ENCODE assay signal across 9 mouse cellular contexts in genomic region chr4:129884041-129884930, GRCm38 (mm10). TPM values are rescaled to one million over a fixed set of nuclear protein-coding genes. Genes with fewer than 3 reads are reported as not detected.
A peak's percentile ranks its signal among the peaks of the same experiment; 100 is the strongest.
DNase-seq lines count a peak whose midpoint lies in the region; ATAC-seq and TF ChIP-seq lines count a peak whose summit lies in the region.
"Had no signal": no experiment of that assay in that cellular context is flagged by ENCODE, and none has a peak within 500 bp of the region (broad histone marks: within the 10 kb centered on the region; RNA-seq: fewer than 3 reads in every experiment).

No protein-coding gene starts in this region.

- H3K27ac ChIP-seq in bone marrow, adult 2 months (ENCODE audit: control insufficient read depth, insufficient read depth, low read depth, low read length, poor library complexity), result peak overlapping the region; percentile 85
- H3K27ac ChIP-seq in hindbrain, embryonic 14.5 days, result peak overlapping the region; percentile 64; the same call in 1 of the 2 replicates

- H3K27me3 ChIP-seq in hindbrain, embryonic 14.5 days (ENCODE audit: control insufficient read depth, insufficient read depth, low read length), result no peaks in the 10 kb centered on the region
- no peaks in the 10 kb centered on the region for H3K27me3 ChIP-seq in megakaryocyte, embryonic 14.5 days (replicated peaks)

- no peaks in the 10 kb centered on the region for H3K36me3 ChIP-seq in hindbrain, embryonic 14.5 days (replicated peaks; ENCODE audit: control insufficient read depth, insufficient read depth)
- H3K36me3 ChIP-seq in megakaryocyte, embryonic 14.5 days (replicated peaks; ENCODE audit: low read length), result no peaks in the 10 kb centered on the region

- H3K4me3 ChIP-seq in bone marrow, adult 2 months (replicated peaks; ENCODE audit: control insufficient read depth, low read depth, low read length), result peak overlapping the region; percentile 29
- H3K4me3 ChIP-seq in hindbrain, embryonic 14.5 days (replicated peaks; ENCODE audit: low read length), result no peak overlapping the region
- peak overlapping the region; percentile 57 for H3K4me3 ChIP-seq in megakaryocyte, embryonic 14.5 days (replicated peaks)

- H3K4me1 ChIP-seq in bone marrow, adult 2 months (ENCODE audit: control insufficient read depth, insufficient read depth, low read length), result peaks cover 9% of the 10 kb centered on the region
- H3K4me1 ChIP-seq in hindbrain, embryonic 14.5 days (replicated peaks; ENCODE audit: control insufficient read depth, insufficient read depth, low read length), result peaks cover 12% of the 10 kb centered on the region; the same call in 1 of the 2 replicates
- H3K4me1 ChIP-seq in megakaryocyte, embryonic 14.5 days, result peaks cover 33% of the 10 kb centered on the region

- DNase-seq in layer of hippocampus, adult 11-12 months (ENCODE audit: low spot score), result peak; percentile 36
- DNase-seq in layer of hippocampus, adult 9-10 months (ENCODE audit: low spot score), result no peak
- peak; percentile 49 for DNase-seq in hindbrain, embryonic 14.5 days (ENCODE audit: low spot score)
- DNase-seq in telencephalon, adult 2 months (ENCODE audit: low read depth, low spot score), result peak; percentile 51
- no peak for DNase-seq in yolk sac, embryonic 10.5 days (ENCODE audit: low spot score)
- no peak for DNase-seq in gastrocnemius, postnatal 10 days

- no peaks in the 10 kb centered on the region for H3K9me3 ChIP-seq in hindbrain, embryonic 14.5 days (ENCODE audit: control insufficient read depth, low read length)
- H3K9me3 ChIP-seq in megakaryocyte, embryonic 14.5 days, result no peaks in the 10 kb centered on the region

- H3K9ac ChIP-seq in hindbrain, embryonic 14.5 days, result no peak overlapping the region

- WGBS in bone marrow, adult 2 months, result 30% methylated on average over 12 of the region's 12 CpGs
- 53% methylated on average over 12 of the region's 12 CpGs for WGBS in hindbrain, embryonic 14.5 days

- TF ChIP-seq POLR2A in bone marrow, adult 2 months (IDR thresholded peaks at IDR 0.05; ENCODE audit: borderline replicate concordance, control insufficient read depth, low read depth, low read length), result peak; percentile 58; the same call in 1 of the 2 replicates

- TF ChIP-seq CTCF in bone marrow, adult 2 months (IDR thresholded peaks at IDR 0.05; ENCODE audit: control insufficient read depth, insufficient read depth, low read length), result peak; percentile 5; the same call in 1 of the 2 replicates

- ATAC-seq in hindbrain, embryonic 14.5 days (ENCODE audit: low FRiP score), result no peak

- peak overlapping the region; percentile 12; the same call in 1 of the 2 replicates for H3K4me2 ChIP-seq in hindbrain, embryonic 14.5 days (replicated peaks)

RNA-seq across cellular contexts. Expression of gene Spocd1, which starts 44.8 kb away (rescaled TPM):
- not detected in 2 replicates for polyA plus RNA-seq in bone marrow, adult 2 months (2011; ENCODE audit: insufficient read depth, insufficient read length, low replicate concordance, missing spikeins)
- not detected in 2 replicates for polyA plus RNA-seq in hindbrain, embryonic 14.5 days (2014; fragmentation: Nextera tagmentation; extraction: Ambion mirVana)
- polyA plus RNA-seq in megakaryocyte, embryonic 14.5 days (2012; ENCODE audit: insufficient read depth, low replicate concordance), result 0.43 TPM in 1 of 2 replicates, not detected in the other
- not detected for total RNA-seq in gastrocnemius, postnatal 10 days (2021)
- total RNA-seq: heart, adult 18-20 months had no signal

Comparison
In these comparisons a context has a peak if more than half of its experiments do, and no peak if none do; other contexts are left out.
1. DNase-seq: peak in layer of hippocampus, adult 11-12 months (single experiment), hindbrain, embryonic 14.5 days (single experiment) and telencephalon, adult 2 months (single experiment); none in layer of hippocampus, adult 9-10 months (single experiment), yolk sac, embryonic 10.5 days (single experiment) and gastrocnemius, postnatal 10 days (single experiment).